Mouse (Mus musculus) olfactory bulb, adult 2 months (tissue): ENCODE data around the gene Prkacb.

Experiments
- CTCF ChIP-seq: fragments of 200-500 bp; IDR thresholded peaks from 2 replicates; pipeline ENCODE4 v1.5.1; 2012; ENCODE audit warnings: low read depth, mild to moderate bottlenecking, low read length, moderate library complexity; ENCODE audit not compliant: insufficient read depth
- POLR2A ChIP-seq: fragments of 200-500 bp; IDR thresholded peaks from 2 replicates; pipeline ENCODE4 v1.6.1; 2012; ENCODE audit warnings: mild to moderate bottlenecking, low read depth, low read length, moderate library complexity; ENCODE audit not compliant: insufficient read depth

DNA sequence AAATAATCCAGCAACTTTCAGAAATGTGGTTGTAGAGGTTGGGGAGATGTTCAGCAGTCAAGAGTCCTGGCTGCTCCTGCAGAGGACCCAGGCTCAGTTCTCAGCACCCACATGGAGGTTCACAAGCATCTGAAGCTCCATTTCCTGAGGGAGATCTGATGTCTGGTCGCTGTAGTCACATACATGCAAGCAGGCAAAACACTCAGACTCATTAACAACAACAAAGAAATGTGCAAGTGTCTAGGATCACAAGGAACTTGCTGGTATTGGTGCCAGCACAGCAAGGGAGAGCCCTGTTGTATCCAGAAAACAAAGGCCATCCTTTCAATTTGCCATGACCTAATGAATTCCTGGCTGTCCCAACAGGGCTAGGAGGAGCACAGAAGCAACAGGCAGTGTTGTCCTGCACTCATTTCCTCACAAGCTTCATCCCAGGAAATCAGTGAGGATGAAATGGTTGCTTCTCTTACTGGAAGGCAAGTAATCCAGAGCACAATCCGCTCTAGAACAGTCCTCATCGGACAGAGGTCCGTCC, 46.7 kb downstream of the Prkacb start:
- no peak for TF ChIP-seq CTCF
- TF ChIP-seq POLR2A, result no peak
